Mouse (Mus musculus): ENCODE measurements around the gene Gli1. TPM values are rescaled to one million over a fixed set of nuclear protein-coding genes. Genes with fewer than 3 reads are reported as not detected.
A peak's percentile ranks its signal among the peaks of the same experiment; 100 is the strongest.
"Not testable (repeated sequence)": the region's sequence is repeated elsewhere in the genome, so short reads cannot be mapped to it uniquely, and the experiment has no call there.

Gene Gli1
- polyA plus RNA-seq, 1 experiment = 2.2 TPM

GRCm38 (mm10) chr10:127323131-127323855 lies 18.5 kb downstream of the Gli1 start:
- 9% methylated on average over 17 of the region's 17 CpGs for WGBS

GRCm38 (mm10) chr10:127322669-127323068 lies 19.1 kb downstream of the Gli1 start:
- TF ChIP-seq CTCF (IDR thresholded peaks at IDR 0.05; ENCODE audit: control insufficient read depth, insufficient read depth, low read length) = no peak
- TF ChIP-seq POLR2A (IDR thresholded peaks at IDR 0.05; ENCODE audit: borderline replicate concordance, control insufficient read depth, low read depth, low read length) = no peak
- H3K4me1 ChIP-seq (ENCODE audit: control insufficient read depth, insufficient read depth, low read length) = peaks cover 6% of the 10 kb centered on the region; the same call in 1 of the 2 replicates
- 33% methylated on average over 4 of the region's 4 CpGs for WGBS
- H3K4me3 ChIP-seq (replicated peaks; ENCODE audit: control insufficient read depth, low read depth, low read length) = peak overlapping the region; percentile 79
- peak overlapping the region; percentile 96 for H3K27ac ChIP-seq (ENCODE audit: control insufficient read depth, insufficient read depth, low read depth, low read length, poor library complexity)

More at GRCm38 (mm10) chr10:127323131-127323855, 18.5 kb downstream of the Gli1 start:
- H3K4me3 ChIP-seq (replicated peaks; ENCODE audit: control insufficient read depth, low read depth, low read length) = peak overlapping the region; percentile 79
- TF ChIP-seq CTCF (IDR thresholded peaks at IDR 0.05; ENCODE audit: control insufficient read depth, insufficient read depth, low read length) (no peak), POLR2A (IDR thresholded peaks at IDR 0.05; ENCODE audit: borderline replicate concordance, control insufficient read depth, low read depth, low read length) (no peak)
- H3K27ac ChIP-seq (ENCODE audit: control insufficient read depth, insufficient read depth, low read depth, low read length, poor library complexity) = peak overlapping the region; percentile 96
- peaks cover 4% of the 10 kb centered on the region; the same call in 1 of the 2 replicates for H3K4me1 ChIP-seq (ENCODE audit: control insufficient read depth, insufficient read depth, low read length)

- TF ChIP-seq CTCF (IDR thresholded peaks at IDR 0.05; ENCODE audit: control insufficient read depth, insufficient read depth, low read length) (no peak), POLR2A (IDR thresholded peaks at IDR 0.05; ENCODE audit: borderline replicate concordance, control insufficient read depth, low read depth, low read length) (no peak)
- H3K4me3 ChIP-seq (replicated peaks; ENCODE audit: control insufficient read depth, low read depth, low read length) = peak overlapping the region; percentile 79
- WGBS = 75% methylated on average over 13 of the region's 13 CpGs
- peak overlapping the region; percentile 96 for H3K27ac ChIP-seq (ENCODE audit: control insufficient read depth, insufficient read depth, low read depth, low read length, poor library complexity)
- peaks cover 6% of the 10 kb centered on the region; the same call in 1 of the 2 replicates for H3K4me1 ChIP-seq (ENCODE audit: control insufficient read depth, insufficient read depth, low read length)
These were observed 19.6 kb downstream of the Gli1 start for GRCm38 (mm10) chr10:127322178-127322577.

GRCm38 (mm10) chr10:127321621-127322020 lies 20.2 kb downstream of the Gli1 start, which contains the start of gene Arhgap9:
Gene Arhgap9, plus strand, starts transcription at chr10:127321964.
- peak within 1 kb of the TSS; percentile 79 for H3K4me3 ChIP-seq (replicated peaks; ENCODE audit: control insufficient read depth, low read depth, low read length)
- H3K27ac ChIP-seq (ENCODE audit: control insufficient read depth, insufficient read depth, low read depth, low read length, poor library complexity) = peak within 1 kb of the TSS; percentile 96
- TF ChIP-seq POLR2A (IDR thresholded peaks at IDR 0.05; ENCODE audit: borderline replicate concordance, control insufficient read depth, low read depth, low read length) (no peak), CTCF (IDR thresholded peaks at IDR 0.05; ENCODE audit: control insufficient read depth, insufficient read depth, low read length) (no peak)
- H3K4me1 ChIP-seq (ENCODE audit: control insufficient read depth, insufficient read depth, low read length) = peaks cover 6% of the 10 kb centered on the region; the same call in 1 of the 2 replicates
- WGBS = 46% methylated on average over 3 of the region's 3 CpGs

GRCm38 (mm10) chr10:127319969-127320368 lies 21.8 kb downstream of the Gli1 start:
- TF ChIP-seq CTCF (IDR thresholded peaks at IDR 0.05; ENCODE audit: control insufficient read depth, insufficient read depth, low read length) (no peak), POLR2A (IDR thresholded peaks at IDR 0.05; ENCODE audit: borderline replicate concordance, control insufficient read depth, low read depth, low read length) (no peak)
- no peak overlapping the region for H3K4me3 ChIP-seq (replicated peaks; ENCODE audit: control insufficient read depth, low read depth, low read length)
- no peak overlapping the region for H3K27ac ChIP-seq (ENCODE audit: control insufficient read depth, insufficient read depth, low read depth, low read length, poor library complexity)
- WGBS = 67% methylated on average over 7 of the region's 7 CpGs
- H3K4me1 ChIP-seq (ENCODE audit: control insufficient read depth, insufficient read depth, low read length) = peaks cover 6% of the 10 kb centered on the region; the same call in 1 of the 2 replicates

GRCm38 (mm10) chr10:127318009-127318408 lies 23.8 kb downstream of the Gli1 start:
- H3K4me1 ChIP-seq (ENCODE audit: control insufficient read depth, insufficient read depth, low read length) = peaks cover 6% of the 10 kb centered on the region; the same call in 1 of the 2 replicates

GRCm38 (mm10) chr10:127317277-127317676 lies 24.5 kb downstream of the Gli1 start:
- TF ChIP-seq POLR2A (IDR thresholded peaks at IDR 0.05; ENCODE audit: borderline replicate concordance, control insufficient read depth, low read depth, low read length) = no peak
- no peak for TF ChIP-seq CTCF (IDR thresholded peaks at IDR 0.05; ENCODE audit: control insufficient read depth, insufficient read depth, low read length)
- H3K4me3 ChIP-seq (replicated peaks; ENCODE audit: control insufficient read depth, low read depth, low read length) = no peak overlapping the region
- H3K4me1 ChIP-seq (ENCODE audit: control insufficient read depth, insufficient read depth, low read length) = peaks cover 6% of the 10 kb centered on the region; the same call in 1 of the 2 replicates
- no peak overlapping the region for H3K27ac ChIP-seq (ENCODE audit: control insufficient read depth, insufficient read depth, low read depth, low read length, poor library complexity)
- 62% methylated on average over 2 of the region's 2 CpGs for WGBS

More at GRCm38 (mm10) chr10:127318009-127318408, 23.8 kb downstream of the Gli1 start:
- H3K4me3 ChIP-seq (replicated peaks; ENCODE audit: control insufficient read depth, low read depth, low read length) = no peak overlapping the region
- WGBS = 11% methylated on average over 4 of the region's 4 CpGs
- no peak overlapping the region for H3K27ac ChIP-seq (ENCODE audit: control insufficient read depth, insufficient read depth, low read depth, low read length, poor library complexity)
- TF ChIP-seq POLR2A (IDR thresholded peaks at IDR 0.05; ENCODE audit: borderline replicate concordance, control insufficient read depth, low read depth, low read length) (no peak), CTCF (IDR thresholded peaks at IDR 0.05; ENCODE audit: control insufficient read depth, insufficient read depth, low read length) (no peak)

- H3K27ac ChIP-seq (ENCODE audit: control insufficient read depth, insufficient read depth, low read depth, low read length, poor library complexity); H3K4me1 ChIP-seq (ENCODE audit: control insufficient read depth, insufficient read depth, low read length); H3K4me3 ChIP-seq (replicated peaks; ENCODE audit: control insufficient read depth, low read depth, low read length): not testable (repeated sequence)
- WGBS = 79% methylated on average over 1 of the region's 1 CpGs
These were observed 26.8 kb downstream of the Gli1 start for GRCm38 (mm10) chr10:127314950-127315349.

- not testable (repeated sequence) for H3K4me3 ChIP-seq (replicated peaks; ENCODE audit: control insufficient read depth, low read depth, low read length); H3K4me1 ChIP-seq (ENCODE audit: control insufficient read depth, insufficient read depth, low read length); H3K27ac ChIP-seq (ENCODE audit: control insufficient read depth, insufficient read depth, low read depth, low read length, poor library complexity)
- 86% methylated on average over 5 of the region's 5 CpGs for WGBS
These were observed 28.3 kb downstream of the Gli1 start for GRCm38 (mm10) chr10:127313516-127313915.

Data from bone marrow, adult 2 months (tissue).